Mouse (Mus musculus) G1E-ER4 (cell line): ENCODE data around the gene Myo7a. TPM values are rescaled to one million over a fixed set of nuclear protein-coding genes. Genes with fewer than 3 reads are reported as not detected.

ENCODE experiments used
- GATA1 ChIP-seq: IDR thresholded peaks from one replicate; pipeline ENCODE4 v1.8.0; 2012; ENCODE audit warnings: low read length, inconsistent platforms
- polyA plus RNA-seq: library from polyadenylated mRNA; stranded (reverse); fragments of >175 nt; gene quantifications from 2 replicates; pipeline ENCODE4 v1.2.3, GENCODE M21; 2012

The Myo7a gene
- polyA plus RNA-seq, 1 experiment, result 0.02 TPM

- no peak for TF ChIP-seq GATA1
Observed at GRCm38 (mm10) chr7:98085314-98085713, 34.0 kb downstream of the Myo7a start.

GRCm38 (mm10) chr7:98084541-98085293 is 34.6 kb downstream of the Myo7a start:
- no peak for TF ChIP-seq GATA1

- no peak for TF ChIP-seq GATA1
Observed at GRCm38 (mm10) chr7:98082376-98082775, 36.9 kb downstream of the Myo7a start.

DNA sequence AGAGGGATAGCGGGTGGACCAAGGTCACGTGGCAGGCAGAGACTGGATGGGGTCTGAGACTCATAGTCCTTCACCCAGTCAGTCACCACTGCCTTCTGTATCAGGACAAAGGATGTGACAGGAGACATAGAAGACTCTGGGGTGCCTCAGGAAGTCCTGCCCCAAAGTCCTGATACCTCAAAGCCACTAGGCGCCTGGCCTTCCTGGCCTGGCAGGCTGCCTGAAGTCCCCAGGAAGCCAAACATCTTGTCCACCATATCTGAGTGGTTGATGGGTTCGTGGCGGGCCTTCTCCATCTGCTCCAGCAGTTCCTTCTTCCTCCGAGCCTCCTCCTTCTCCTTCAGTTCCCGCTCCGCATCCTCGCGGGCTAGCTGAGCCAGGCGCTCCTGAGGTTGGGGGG is 41.9 kb downstream of the Myo7a start:
- TF ChIP-seq GATA1, result no peak

GRCm38 (mm10) chr7:98071620-98072019 is 47.7 kb downstream of the Myo7a start:
- no peak for TF ChIP-seq GATA1

DNA sequence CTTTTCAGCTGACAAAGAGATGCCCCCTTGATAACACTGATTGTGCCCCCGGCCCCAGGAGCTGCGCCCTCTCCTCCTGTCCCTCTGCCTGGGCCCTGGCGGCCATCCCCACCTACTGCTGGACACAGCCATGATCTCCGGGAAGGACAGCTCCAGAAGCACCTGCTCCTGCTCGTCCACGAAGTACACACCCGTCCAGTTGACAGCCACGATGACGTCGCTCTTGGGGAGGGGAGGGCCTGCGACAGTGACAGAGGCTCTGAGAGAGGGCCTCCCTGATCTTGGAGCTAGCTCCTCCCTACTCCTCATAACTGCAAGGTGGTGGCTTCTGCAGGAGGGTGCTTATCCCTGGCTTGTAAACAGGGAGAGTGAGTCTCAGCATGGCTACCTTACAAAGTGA is 53.1 kb downstream of the Myo7a start:
- TF ChIP-seq GATA1, result no peak

GRCm38 (mm10) chr7:98054942-98055341 is 64.4 kb downstream of the Myo7a start:
- no peak for TF ChIP-seq GATA1

- no peak for TF ChIP-seq GATA1
Observed at GRCm38 (mm10) chr7:98054461-98054860, 64.9 kb downstream of the Myo7a start.

DNA sequence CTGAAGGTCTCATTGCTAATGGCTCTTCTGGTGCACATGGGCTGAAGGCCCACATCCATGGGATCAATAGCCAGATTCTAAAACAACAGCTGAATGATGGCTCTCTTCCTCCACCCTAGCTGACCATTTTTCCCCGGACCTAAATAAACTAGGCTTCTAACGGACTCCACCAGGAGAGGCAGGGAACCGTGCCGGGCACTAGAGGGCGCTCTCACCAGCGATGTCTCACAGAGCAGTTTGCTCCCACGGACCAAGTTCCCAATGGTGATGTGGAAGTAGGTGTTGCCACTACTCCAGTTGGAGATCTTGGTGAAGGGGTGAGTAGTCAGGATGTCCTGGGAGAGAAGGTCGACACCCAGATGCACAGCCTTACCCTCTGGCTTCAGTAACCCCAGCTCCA is 67.3 kb downstream of the Myo7a start:
- no peak for TF ChIP-seq GATA1

GRCm38 (mm10) chr7:98048101-98048824 is 71.1 kb downstream of the Myo7a start:
- no peak for TF ChIP-seq GATA1

DNA sequence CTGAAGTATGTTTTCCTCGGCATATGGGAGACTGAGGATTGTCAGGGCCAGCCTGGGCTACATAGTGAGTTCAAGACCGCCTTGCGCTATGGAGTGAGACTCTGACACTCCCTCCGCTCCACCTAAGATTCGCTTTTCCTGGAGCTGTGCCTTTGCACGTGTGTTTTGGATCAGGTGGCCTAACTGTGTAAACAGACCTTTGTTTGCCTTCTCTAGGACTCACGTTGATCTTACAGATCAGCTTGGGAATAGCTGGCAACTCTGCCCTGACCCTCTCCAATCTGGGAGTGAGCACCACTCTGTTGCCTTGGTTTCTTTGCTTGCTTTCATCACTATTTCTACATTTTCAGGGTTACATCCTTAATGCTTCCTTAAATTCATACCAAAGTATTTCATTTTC is 116.7 kb downstream of the Myo7a start:
- no peak for TF ChIP-seq GATA1

Other genes with a start within 250 kb of the Myo7a start
- not detected in 2 replicates for gene Gdpd4, start 199.6 kb downstream of the Myo7a start, polyA plus RNA-seq
- gene Omp, start 26.0 kb upstream of the Myo7a start, polyA plus RNA-seq, result not detected in 2 replicates
- gene Capn5, start 58.8 kb upstream of the Myo7a start, polyA plus RNA-seq, result 0.51 and 0.69 TPM in 2 replicates
- 0.14 and 0.17 TPM in 2 replicates for gene B3gnt6, start 80.0 kb upstream of the Myo7a start, polyA plus RNA-seq
- 5.4 and 16.3 TPM in 2 replicates for gene Acer3, start 201.7 kb upstream of the Myo7a start, polyA plus RNA-seq
- gene Tsku, start 241.8 kb upstream of the Myo7a start, polyA plus RNA-seq, result not detected in 2 replicates